Mouse (Mus musculus): ENCODE measurements around the gene Gm28305. TPM values are rescaled to one million over a fixed set of nuclear protein-coding genes. Genes with fewer than 3 reads are reported as not detected.
A peak's percentile ranks its signal among the peaks of the same experiment; 100 is the strongest.

The Gm28305 gene
- polyA plus RNA-seq (2015; fragmentation: Nextera tagmentation; extraction: Ambion mirVana), result not detected in 2 replicates

GRCm38 (mm10) chr9:104040362-104040761 is at the start of gene Gm28305:
Gm28305 (plus strand) TSS chr9:104040662.
- Histone ChIP-seq H3K27ac (no peak within 1 kb of the TSS), H3K4me2 (replicated peaks) (no peak within 1 kb of the TSS), H3K9me3 (no peaks in the 10 kb centered on the region), H3K27me3 (no peaks in the 10 kb centered on the region), H3K9ac (replicated peaks) (no peak within 1 kb of the TSS), H3K4me3 (replicated peaks) (no peak within 1 kb of the TSS), H3K36me3 (peaks cover 13% of the 10 kb centered on the region; the same call in 1 of the 2 replicates), H3K4me1 (replicated peaks) (no peaks in the 10 kb centered on the region)
- ATAC-seq, result no peak
- WGBS, result 69% methylated on average over 2 of the region's 2 CpGs

- H3K4me2 ChIP-seq (replicated peaks), result no peak overlapping the region
- H3K27ac ChIP-seq, result no peak overlapping the region
- H3K27me3 ChIP-seq, result peaks cover 22% of the 10 kb centered on the region
- no peaks in the 10 kb centered on the region for H3K36me3 ChIP-seq
- 9% methylated on average over 2 of the region's 2 CpGs for WGBS
- no peak overlapping the region for H3K4me3 ChIP-seq (replicated peaks)
- 0 out of 2 replicates have a peak, but pooled peaks cover 3% of the 10 kb centered on the region for H3K4me1 ChIP-seq (replicated peaks)
- no peak for ATAC-seq
- no peak overlapping the region for H3K9ac ChIP-seq (replicated peaks)
- no peaks in the 10 kb centered on the region for H3K9me3 ChIP-seq
Observed at GRCm38 (mm10) chr9:103996496-103996895, 44.0 kb upstream of the Gm28305 start.

GRCm38 (mm10) chr9:104000601-104001000 is 39.9 kb upstream of the Gm28305 start:
- H3K4me2 ChIP-seq (replicated peaks), result no peak overlapping the region
- no peak overlapping the region for H3K4me3 ChIP-seq (replicated peaks)
- H3K4me1 ChIP-seq (replicated peaks), result peaks cover 19% of the 10 kb centered on the region
- ATAC-seq, result no peak
- H3K36me3 ChIP-seq, result no peaks in the 10 kb centered on the region
- no peak overlapping the region for H3K27ac ChIP-seq
- peaks cover 18% of the 10 kb centered on the region for H3K27me3 ChIP-seq
- H3K9me3 ChIP-seq, result no peaks in the 10 kb centered on the region
- WGBS, result 65% methylated on average over 3 of the region's 3 CpGs
- H3K9ac ChIP-seq (replicated peaks), result no peak overlapping the region

- peak; percentile 96 for ATAC-seq
Observed at GRCm38 (mm10) chr9:104001921-104002859, 38.3 kb upstream of the Gm28305 start, which contains the start of gene Nphp3. Nphp3 (plus strand) TSS chr9:104002544.

GRCm38 (mm10) chr9:104002913-104003330 is 37.5 kb upstream of the Gm28305 start:
- Histone ChIP-seq H3K9ac (replicated peaks) (peak overlapping the region; percentile 65), H3K27me3 (peaks cover 8% of the 10 kb centered on the region), H3K36me3 (no peaks in the 10 kb centered on the region), H3K4me3 (replicated peaks) (peak overlapping the region; percentile 56), H3K27ac (peak overlapping the region; percentile 78), H3K9me3 (no peaks in the 10 kb centered on the region), H3K4me1 (replicated peaks) (peaks cover 19% of the 10 kb centered on the region), H3K4me2 (replicated peaks) (peak overlapping the region; percentile 70)
- ATAC-seq, result no peak; the same call in 1 of the 2 replicates
- WGBS, result under 1% methylated on average over 37 of the region's 37 CpGs

More at GRCm38 (mm10) chr9:104001921-104002859, 38.3 kb upstream of the Gm28305 start, which contains the start of gene Nphp3:
- H3K27me3 ChIP-seq, result peaks cover 13% of the 10 kb centered on the region
- peak within 1 kb of the TSS; percentile 70 for H3K4me2 ChIP-seq (replicated peaks)
- H3K9ac ChIP-seq (replicated peaks), result peak within 1 kb of the TSS; percentile 65
- WGBS, result 2% methylated on average over 55 of the region's 55 CpGs
- H3K4me3 ChIP-seq (replicated peaks), result peak within 1 kb of the TSS; percentile 56
- no peaks in the 10 kb centered on the region for H3K9me3 ChIP-seq
- peaks cover 19% of the 10 kb centered on the region for H3K4me1 ChIP-seq (replicated peaks)
- no peaks in the 10 kb centered on the region for H3K36me3 ChIP-seq
- peak within 1 kb of the TSS; percentile 78 for H3K27ac ChIP-seq

- Histone ChIP-seq H3K4me2 (replicated peaks) (no peak overlapping the region), H3K4me1 (replicated peaks) (no peaks in the 10 kb centered on the region), H3K9ac (replicated peaks) (no peak overlapping the region), H3K4me3 (replicated peaks) (no peak overlapping the region), H3K36me3 (peaks cover 19% of the 10 kb centered on the region), H3K27me3 (no peaks in the 10 kb centered on the region), H3K27ac (no peak overlapping the region), H3K9me3 (no peaks in the 10 kb centered on the region)
- 75% methylated on average over 1 of the region's 1 CpGs for WGBS
- ATAC-seq, result no peak
Observed at GRCm38 (mm10) chr9:104014526-104014925, 25.9 kb upstream of the Gm28305 start.

- Histone ChIP-seq H3K27ac (no peak overlapping the region), H3K4me1 (replicated peaks) (no peaks in the 10 kb centered on the region), H3K4me2 (replicated peaks) (no peak overlapping the region), H3K27me3 (no peaks in the 10 kb centered on the region), H3K9ac (replicated peaks) (no peak overlapping the region), H3K36me3 (peaks cover 36% of the 10 kb centered on the region), H3K9me3 (no peaks in the 10 kb centered on the region), H3K4me3 (replicated peaks) (no peak overlapping the region)
- ATAC-seq, result no peak
- WGBS, result 93% methylated on average over 10 of the region's 10 CpGs
Observed at GRCm38 (mm10) chr9:104021026-104021425, 19.4 kb upstream of the Gm28305 start.

GRCm38 (mm10) chr9:104027186-104027585 is 13.3 kb upstream of the Gm28305 start:
- no peak for ATAC-seq
- Histone ChIP-seq H3K4me3 (replicated peaks) (no peak overlapping the region), H3K27ac (no peak overlapping the region), H3K36me3 (peaks cover 40% of the 10 kb centered on the region), H3K9ac (replicated peaks) (no peak overlapping the region), H3K27me3 (no peaks in the 10 kb centered on the region), H3K4me2 (replicated peaks) (no peak overlapping the region), H3K4me1 (replicated peaks) (no peaks in the 10 kb centered on the region), H3K9me3 (no peaks in the 10 kb centered on the region)
- 95% methylated on average over 8 of the region's 8 CpGs for WGBS

- Histone ChIP-seq H3K36me3 (peaks cover 32% of the 10 kb centered on the region), H3K9ac (replicated peaks) (no peak overlapping the region), H3K9me3 (no peaks in the 10 kb centered on the region), H3K4me3 (replicated peaks) (no peak overlapping the region), H3K27ac (no peak overlapping the region), H3K4me1 (replicated peaks) (no peaks in the 10 kb centered on the region), H3K27me3 (no peaks in the 10 kb centered on the region), H3K4me2 (replicated peaks) (no peak overlapping the region)
- WGBS, result 96% methylated on average over 11 of the region's 11 CpGs
- ATAC-seq, result no peak
Observed at GRCm38 (mm10) chr9:104029861-104030260, 10.6 kb upstream of the Gm28305 start.

- Histone ChIP-seq H3K9ac (replicated peaks) (no peak overlapping the region), H3K4me3 (replicated peaks) (no peak overlapping the region), H3K27me3 (no peaks in the 10 kb centered on the region), H3K4me2 (replicated peaks) (no peak overlapping the region), H3K36me3 (peaks cover 17% of the 10 kb centered on the region; the same call in 1 of the 2 replicates), H3K4me1 (replicated peaks) (no peaks in the 10 kb centered on the region), H3K27ac (no peak overlapping the region), H3K9me3 (no peaks in the 10 kb centered on the region)
- WGBS, result 83% methylated on average over 8 of the region's 8 CpGs
- ATAC-seq, result no peak
Observed at GRCm38 (mm10) chr9:104034231-104034630, 6.2 kb upstream of the Gm28305 start.

GRCm38 (mm10) chr9:104034718-104035117 is 5.7 kb upstream of the Gm28305 start:
- Histone ChIP-seq H3K27me3 (no peaks in the 10 kb centered on the region), H3K4me3 (replicated peaks) (no peak overlapping the region), H3K36me3 (peaks cover 17% of the 10 kb centered on the region; the same call in 1 of the 2 replicates), H3K4me2 (replicated peaks) (no peak overlapping the region), H3K27ac (no peak overlapping the region), H3K9me3 (no peaks in the 10 kb centered on the region), H3K4me1 (replicated peaks) (no peaks in the 10 kb centered on the region), H3K9ac (replicated peaks) (no peak overlapping the region)
- WGBS, result 78% methylated on average over 6 of the region's 6 CpGs
- ATAC-seq, result no peak

- Histone ChIP-seq H3K27ac (no peak overlapping the region), H3K27me3 (no peaks in the 10 kb centered on the region), H3K4me2 (replicated peaks) (no peak overlapping the region), H3K4me1 (replicated peaks) (no peaks in the 10 kb centered on the region), H3K36me3 (peaks cover 13% of the 10 kb centered on the region; the same call in 1 of the 2 replicates), H3K9ac (replicated peaks) (no peak overlapping the region), H3K4me3 (replicated peaks) (no peak overlapping the region), H3K9me3 (no peaks in the 10 kb centered on the region)
- no peak for ATAC-seq
- WGBS, result 50% methylated on average over 24 of the region's 24 CpGs
Observed at GRCm38 (mm10) chr9:104035261-104036015, 5.0 kb upstream of the Gm28305 start.

Measured in midbrain, embryonic 13.5 days (tissue).